Mouse (Mus musculus): ENCODE measurements around the gene Nwd2. TPM values are rescaled to one million over a fixed set of nuclear protein-coding genes. Genes with fewer than 3 reads are reported as not detected.
A peak's percentile ranks its signal among the peaks of the same experiment; 100 is the strongest.

Gene Nwd2
- polyA plus RNA-seq, 1 experiment = not detected

- Histone ChIP-seq H3K4me3 (ENCODE audit: insufficient read depth, low read depth, low read length) (no peak overlapping the region), H3K27ac (ENCODE audit: insufficient read depth, low read depth, low read length) (peak overlapping the region; percentile 84), H3K27me3 (replicated peaks; ENCODE audit: control insufficient read depth, insufficient read depth, low read length) (no peaks in the 10 kb centered on the region), H3K36me3 (ENCODE audit: control insufficient read depth, insufficient read depth, low read length) (no peaks in the 10 kb centered on the region), H3K4me1 (ENCODE audit: control insufficient read depth, insufficient read depth, low read length) (peaks cover 49% of the 10 kb centered on the region)
- TF ChIP-seq POLR2A (IDR thresholded peaks at IDR 0.05; ENCODE audit: low read depth, low read length) = no peak
- no peak for TF ChIP-seq CTCF (conservative IDR thresholded peaks at IDR 0.05; ENCODE audit: insufficient read depth, insufficient read length, low read depth, low read length)
- peak; percentile 82 for DNase-seq
- 37% methylated on average over 5 of the region's 5 CpGs for WGBS
Observed at GRCm38 (mm10) chr5:63827415-63828053, 178.6 kb downstream of the Nwd2 start.

GRCm38 (mm10) chr5:63828380-63829185 is 179.7 kb downstream of the Nwd2 start:
- Histone ChIP-seq H3K4me1 (ENCODE audit: control insufficient read depth, insufficient read depth, low read length) (peaks cover 44% of the 10 kb centered on the region), H3K36me3 (ENCODE audit: control insufficient read depth, insufficient read depth, low read length) (no peaks in the 10 kb centered on the region), H3K27ac (ENCODE audit: insufficient read depth, low read depth, low read length) (peak overlapping the region; percentile 83), H3K4me3 (ENCODE audit: insufficient read depth, low read depth, low read length) (no peak overlapping the region), H3K27me3 (replicated peaks; ENCODE audit: control insufficient read depth, insufficient read depth, low read length) (no peaks in the 10 kb centered on the region)
- DNase-seq = peak; percentile 65
- TF ChIP-seq CTCF (conservative IDR thresholded peaks at IDR 0.05; ENCODE audit: insufficient read depth, insufficient read length, low read depth, low read length) = no peak
- no peak for TF ChIP-seq POLR2A (IDR thresholded peaks at IDR 0.05; ENCODE audit: low read depth, low read length)
- 37% methylated on average over 10 of the region's 10 CpGs for WGBS

DNA sequence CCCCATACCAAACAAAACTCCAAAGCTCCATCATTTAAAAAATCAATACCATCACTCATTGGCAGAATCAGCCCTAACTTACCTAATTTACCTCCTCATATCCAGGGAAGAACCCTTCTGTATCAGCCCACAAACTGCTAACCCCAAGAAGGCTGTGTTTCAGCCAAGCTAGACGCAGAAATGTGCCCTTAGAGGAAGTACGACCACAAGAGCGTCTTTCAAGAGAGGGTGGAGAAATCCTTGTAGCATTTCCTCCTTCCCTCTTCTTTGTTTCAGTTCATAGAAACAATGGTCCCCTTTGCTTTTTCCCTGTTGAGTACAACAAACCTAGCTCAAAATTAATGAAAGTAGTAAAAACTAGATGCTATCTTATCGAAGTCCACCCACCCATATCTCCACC is 182.2 kb downstream of the Nwd2 start:
- Histone ChIP-seq H3K36me3 (ENCODE audit: control insufficient read depth, insufficient read depth, low read length) (no peaks in the 10 kb centered on the region), H3K4me3 (ENCODE audit: insufficient read depth, low read depth, low read length) (no peak overlapping the region), H3K4me1 (ENCODE audit: control insufficient read depth, insufficient read depth, low read length) (peaks cover 39% of the 10 kb centered on the region), H3K27ac (ENCODE audit: insufficient read depth, low read depth, low read length) (peak overlapping the region; percentile 53; the same call in 1 of the 2 replicates), H3K27me3 (replicated peaks; ENCODE audit: control insufficient read depth, insufficient read depth, low read length) (no peaks in the 10 kb centered on the region)
- TF ChIP-seq POLR2A (IDR thresholded peaks at IDR 0.05; ENCODE audit: low read depth, low read length) = no peak
- no peak for TF ChIP-seq CTCF (conservative IDR thresholded peaks at IDR 0.05; ENCODE audit: insufficient read depth, insufficient read length, low read depth, low read length)
- no peak for DNase-seq
- 56% methylated on average over 4 of the region's 4 CpGs for WGBS

DNA sequence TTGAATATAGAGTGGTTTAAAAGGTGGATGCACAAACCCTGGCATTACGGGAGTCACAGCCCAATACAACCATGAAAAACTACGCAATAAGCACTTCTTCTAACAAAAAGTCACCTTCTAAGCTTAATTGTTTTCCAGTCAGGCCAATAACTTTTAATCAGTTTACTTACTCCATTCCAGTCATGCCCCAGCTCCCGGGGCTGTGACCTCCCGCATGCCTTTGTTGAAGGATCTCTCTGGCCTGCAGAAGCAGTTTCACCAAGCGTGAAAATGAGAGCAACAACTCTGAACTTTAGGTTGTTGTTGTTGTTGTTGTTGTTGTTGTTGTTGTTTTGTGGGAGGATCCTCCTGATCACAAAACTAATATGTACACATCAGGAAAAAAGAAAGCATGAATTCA is 185.1 kb downstream of the Nwd2 start:
- H3K36me3 ChIP-seq (ENCODE audit: control insufficient read depth, insufficient read depth, low read length) = no peaks in the 10 kb centered on the region
- 25% methylated on average over 5 of the region's 5 CpGs for WGBS
- TF ChIP-seq CTCF (conservative IDR thresholded peaks at IDR 0.05; ENCODE audit: insufficient read depth, insufficient read length, low read depth, low read length) (no peak), POLR2A (IDR thresholded peaks at IDR 0.05; ENCODE audit: low read depth, low read length) (no peak)
- H3K27me3 ChIP-seq (replicated peaks; ENCODE audit: control insufficient read depth, insufficient read depth, low read length) = no peaks in the 10 kb centered on the region
- peak; percentile 79 for DNase-seq
- H3K4me1 ChIP-seq (ENCODE audit: control insufficient read depth, insufficient read depth, low read length) = peaks cover 22% of the 10 kb centered on the region; the same call in 1 of the 2 replicates
- H3K27ac ChIP-seq (ENCODE audit: insufficient read depth, low read depth, low read length) = peak overlapping the region; percentile 89
- H3K4me3 ChIP-seq (ENCODE audit: insufficient read depth, low read depth, low read length) = no peak overlapping the region

GRCm38 (mm10) chr5:63834435-63834834 is 185.5 kb downstream of the Nwd2 start:
- peak overlapping the region; percentile 89 for H3K27ac ChIP-seq (ENCODE audit: insufficient read depth, low read depth, low read length)
- DNase-seq = peak; percentile 56
- no peaks in the 10 kb centered on the region for H3K36me3 ChIP-seq (ENCODE audit: control insufficient read depth, insufficient read depth, low read length)
- H3K4me1 ChIP-seq (ENCODE audit: control insufficient read depth, insufficient read depth, low read length) = peaks cover 22% of the 10 kb centered on the region; the same call in 1 of the 2 replicates
- no peak overlapping the region for H3K4me3 ChIP-seq (ENCODE audit: insufficient read depth, low read depth, low read length)
- 41% methylated on average over 3 of the region's 3 CpGs for WGBS
- H3K27me3 ChIP-seq (replicated peaks; ENCODE audit: control insufficient read depth, insufficient read depth, low read length) = no peaks in the 10 kb centered on the region
- TF ChIP-seq CTCF (conservative IDR thresholded peaks at IDR 0.05; ENCODE audit: insufficient read depth, insufficient read length, low read depth, low read length) (no peak), POLR2A (IDR thresholded peaks at IDR 0.05; ENCODE audit: low read depth, low read length) (no peak)

DNA sequence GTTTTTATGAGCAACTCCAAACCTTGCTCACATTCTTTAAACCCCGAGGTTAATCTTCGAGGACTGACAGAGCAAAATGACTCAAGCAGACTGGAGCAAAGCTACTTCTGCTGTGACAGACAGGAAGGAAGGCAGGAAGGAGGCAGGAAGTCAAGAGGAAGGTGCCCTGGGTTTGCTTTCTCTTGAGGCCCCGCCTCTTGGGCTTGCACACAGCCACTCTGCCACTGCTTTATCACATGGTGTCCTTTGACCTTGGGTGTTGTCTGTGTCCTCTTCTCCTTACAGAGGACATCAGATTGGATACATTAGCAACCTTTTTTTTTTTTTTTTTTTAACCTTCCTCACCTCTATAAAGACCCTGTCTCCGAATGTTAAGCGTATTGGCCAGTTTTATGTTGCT is 188.2 kb downstream of the Nwd2 start:
- no peak overlapping the region for H3K4me3 ChIP-seq (ENCODE audit: insufficient read depth, low read depth, low read length)
- TF ChIP-seq CTCF (conservative IDR thresholded peaks at IDR 0.05; ENCODE audit: insufficient read depth, insufficient read length, low read depth, low read length) (no peak), POLR2A (IDR thresholded peaks at IDR 0.05; ENCODE audit: low read depth, low read length) (no peak)
- 0 out of 2 replicates have a peak overlapping the region, but pooled peaks have one; percentile 14 for H3K27ac ChIP-seq (ENCODE audit: insufficient read depth, low read depth, low read length)
- 63% methylated on average over 5 of the region's 5 CpGs for WGBS
- no peak for DNase-seq
- no peaks in the 10 kb centered on the region for H3K36me3 ChIP-seq (ENCODE audit: control insufficient read depth, insufficient read depth, low read length)
- peaks cover 15% of the 10 kb centered on the region; the same call in 1 of the 2 replicates for H3K4me1 ChIP-seq (ENCODE audit: control insufficient read depth, insufficient read depth, low read length)
- no peaks in the 10 kb centered on the region for H3K27me3 ChIP-seq (replicated peaks; ENCODE audit: control insufficient read depth, insufficient read depth, low read length)

GRCm38 (mm10) chr5:63837851-63838250 is 188.9 kb downstream of the Nwd2 start:
- H3K4me1 ChIP-seq (ENCODE audit: control insufficient read depth, insufficient read depth, low read length) = peaks cover 12% of the 10 kb centered on the region; the same call in 1 of the 2 replicates
- no peaks in the 10 kb centered on the region for H3K36me3 ChIP-seq (ENCODE audit: control insufficient read depth, insufficient read depth, low read length)
- WGBS = 96% methylated on average over 2 of the region's 2 CpGs
- no peak overlapping the region for H3K27ac ChIP-seq (ENCODE audit: insufficient read depth, low read depth, low read length)
- DNase-seq = no peak
- H3K4me3 ChIP-seq (ENCODE audit: insufficient read depth, low read depth, low read length) = no peak overlapping the region
- no peak for TF ChIP-seq POLR2A (IDR thresholded peaks at IDR 0.05; ENCODE audit: low read depth, low read length)
- no peak for TF ChIP-seq CTCF (conservative IDR thresholded peaks at IDR 0.05; ENCODE audit: insufficient read depth, insufficient read length, low read depth, low read length)
- H3K27me3 ChIP-seq (replicated peaks; ENCODE audit: control insufficient read depth, insufficient read depth, low read length) = no peaks in the 10 kb centered on the region
